Mouse (Mus musculus): ENCODE results near the gene Rps15. TPM values are rescaled to one million over a fixed set of nuclear protein-coding genes. Genes with fewer than 3 reads are reported as not detected.
"Not testable (repeated sequence)": the region's sequence is repeated elsewhere in the genome, so short reads cannot be mapped to it uniquely, and the experiment has no call there.

Rps15 gene
- polyA plus RNA-seq (2012; rRNA removed): 2,157 and 2,683 TPM in 2 replicates

- peak; percentile 99 for DNase-seq (ENCODE audit: low read depth)
- TF ChIP-seq CTCF (IDR thresholded peaks at IDR 0.05; ENCODE audit: borderline replicate concordance, extremely low read depth, insufficient read depth, insufficient read length): peak; percentile 51
- peak; percentile 62; the same call in 1 of the 2 replicates for TF ChIP-seq POLR2A (IDR thresholded peaks at IDR 0.05; ENCODE audit: borderline replicate concordance, extremely low read depth, insufficient read depth, insufficient read length, poor library complexity, severe bottlenecking)
These were observed at the start of gene Rps15 for GRCm38 (mm10) chr10:80292251-80293146. Rps15 (plus strand) TSS chr10:80292453.

GRCm38 (mm10) chr10:80242607-80243006 lies 49.6 kb upstream of the Rps15 start:
- no peak for DNase-seq (ENCODE audit: low read depth)
- TF ChIP-seq POLR2A (IDR thresholded peaks at IDR 0.05; ENCODE audit: borderline replicate concordance, extremely low read depth, insufficient read depth, insufficient read length, poor library complexity, severe bottlenecking): no peak
- TF ChIP-seq CTCF (IDR thresholded peaks at IDR 0.05; ENCODE audit: borderline replicate concordance, extremely low read depth, insufficient read depth, insufficient read length): no peak

DNA sequence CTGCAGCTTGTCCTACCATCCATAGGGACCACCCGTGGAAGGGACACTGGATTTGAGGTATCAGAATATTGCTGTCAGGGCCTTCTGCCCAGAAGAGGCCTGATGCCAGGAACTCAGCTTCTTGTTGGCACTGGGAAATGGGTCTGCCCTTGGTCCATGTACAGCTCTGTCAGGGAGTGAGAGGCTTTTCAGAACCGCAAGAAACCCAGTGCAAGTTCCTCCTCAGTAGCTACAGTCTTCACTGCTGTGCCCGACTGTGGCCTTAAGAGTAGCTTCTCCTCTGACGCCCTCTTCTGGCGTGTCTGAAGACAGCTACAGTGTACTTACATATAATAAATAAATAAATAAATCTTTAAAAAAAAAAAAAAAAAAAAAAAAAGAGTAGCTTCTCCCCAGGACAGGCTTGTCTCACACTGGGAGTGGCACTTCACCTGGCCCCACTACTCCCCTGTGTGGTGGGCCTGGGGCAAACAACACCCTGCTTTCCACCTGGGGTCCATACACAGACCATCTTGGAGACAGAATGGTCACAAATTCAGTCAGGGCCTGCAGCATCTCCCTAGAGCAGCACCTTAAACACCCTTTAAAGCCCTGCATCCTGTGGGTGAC lies 47.4 kb upstream of the Rps15 start:
- DNase-seq (ENCODE audit: low read depth): peak; percentile 88
- TF ChIP-seq CTCF (IDR thresholded peaks at IDR 0.05; ENCODE audit: borderline replicate concordance, extremely low read depth, insufficient read depth, insufficient read length): peak; percentile 28; the same call in 1 of the 2 replicates
- no peak for TF ChIP-seq POLR2A (IDR thresholded peaks at IDR 0.05; ENCODE audit: borderline replicate concordance, extremely low read depth, insufficient read depth, insufficient read length, poor library complexity, severe bottlenecking)

DNA sequence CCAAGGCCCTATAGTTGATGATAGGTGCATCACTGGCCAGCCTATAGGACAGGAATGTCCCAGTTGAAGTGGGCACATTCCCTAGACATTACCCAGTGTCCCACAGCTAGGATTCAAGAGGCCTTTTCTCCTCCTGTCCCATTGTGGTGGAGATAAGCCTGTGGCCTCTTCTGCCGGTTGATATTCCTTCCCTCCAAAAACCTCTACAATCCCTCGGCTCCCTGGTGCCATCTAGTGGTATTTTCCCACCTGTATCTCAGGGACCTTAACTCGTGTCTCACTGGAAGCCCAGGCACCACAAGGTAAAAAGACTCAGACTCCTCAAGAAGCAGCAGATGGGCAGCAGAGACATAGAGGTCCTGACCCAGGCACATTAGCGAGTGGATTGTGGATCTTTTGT lies 46.7 kb upstream of the Rps15 start:
- TF ChIP-seq CTCF (IDR thresholded peaks at IDR 0.05; ENCODE audit: borderline replicate concordance, extremely low read depth, insufficient read depth, insufficient read length) (peak; percentile 85; the same call in 1 of the 2 replicates), POLR2A (IDR thresholded peaks at IDR 0.05; ENCODE audit: borderline replicate concordance, extremely low read depth, insufficient read depth, insufficient read length, poor library complexity, severe bottlenecking) (no peak)
- DNase-seq (ENCODE audit: low read depth): peak; percentile 93

DNA sequence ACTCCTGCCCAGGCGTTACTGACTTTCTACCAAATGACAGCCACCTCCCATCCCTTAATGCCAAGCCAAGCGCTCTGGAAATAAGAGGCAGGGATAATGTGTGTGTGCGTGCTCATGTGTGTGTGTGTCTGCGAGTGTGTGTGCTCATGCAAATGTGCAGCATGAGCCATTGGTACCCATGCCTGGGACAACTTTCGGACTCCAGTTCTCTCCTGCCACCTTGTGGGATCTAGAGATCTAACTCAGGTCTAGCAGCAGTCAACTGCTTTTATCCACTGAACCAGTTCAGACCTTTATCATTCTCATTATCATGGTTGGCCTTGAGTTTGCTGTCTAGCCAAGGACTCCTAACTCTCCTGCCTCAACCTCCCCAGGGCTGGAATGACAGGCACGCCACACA lies 44.4 kb upstream of the Rps15 start:
- peak; percentile 77 for DNase-seq (ENCODE audit: low read depth)
- TF ChIP-seq POLR2A (IDR thresholded peaks at IDR 0.05; ENCODE audit: borderline replicate concordance, extremely low read depth, insufficient read depth, insufficient read length, poor library complexity, severe bottlenecking) (no peak), CTCF (IDR thresholded peaks at IDR 0.05; ENCODE audit: borderline replicate concordance, extremely low read depth, insufficient read depth, insufficient read length) (peak; percentile 37; the same call in 1 of the 2 replicates)

- DNase-seq (ENCODE audit: low read depth): not testable (repeated sequence)
These were observed 43.8 kb upstream of the Rps15 start for GRCm38 (mm10) chr10:80248437-80248836.

DNA sequence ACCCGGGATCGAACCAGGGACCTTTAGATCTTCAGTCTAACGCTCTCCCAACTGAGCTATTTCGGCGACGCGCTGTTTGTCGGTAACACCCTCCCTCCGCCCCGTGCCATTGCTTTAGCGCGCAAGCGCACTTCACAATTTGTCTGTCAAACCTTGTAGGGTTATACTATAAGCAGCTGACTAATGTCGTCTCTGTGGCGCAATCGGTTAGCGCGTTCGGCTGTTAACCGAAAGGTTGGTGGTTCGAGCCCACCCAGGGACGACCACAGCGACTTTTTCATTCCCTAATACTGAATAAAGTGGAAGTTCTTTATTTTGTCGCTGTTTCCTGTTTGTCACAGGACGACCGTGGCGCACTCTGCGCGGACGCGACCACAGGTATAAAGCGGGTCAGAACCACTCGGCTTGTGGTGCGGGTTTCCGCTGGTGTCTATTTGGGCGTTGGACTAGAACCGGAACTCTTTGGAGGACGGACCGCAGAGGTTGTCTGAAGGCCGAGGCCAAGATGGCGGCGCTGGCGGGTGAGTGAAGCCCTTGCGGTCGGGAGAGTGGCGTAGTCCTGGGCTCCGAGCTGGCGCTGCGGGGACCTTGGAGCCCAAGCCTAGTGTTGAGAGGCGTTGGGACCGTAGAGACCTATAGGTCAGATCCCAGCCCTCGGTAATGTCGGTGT lies 43.1 kb upstream of the Rps15 start, which contains the start of gene Ndufs7:
Gene Ndufs7 (plus strand): TSS at position 151 of the 670 bp plus-strand sequence.
- no peak for TF ChIP-seq CTCF (IDR thresholded peaks at IDR 0.05; ENCODE audit: borderline replicate concordance, extremely low read depth, insufficient read depth, insufficient read length)
- TF ChIP-seq POLR2A (IDR thresholded peaks at IDR 0.05; ENCODE audit: borderline replicate concordance, extremely low read depth, insufficient read depth, insufficient read length, poor library complexity, severe bottlenecking): peak; percentile 63; the same call in 1 of the 2 replicates
- DNase-seq (ENCODE audit: low read depth): peak; percentile 97

GRCm38 (mm10) chr10:80250059-80250458 lies 42.2 kb upstream of the Rps15 start:
- TF ChIP-seq POLR2A (IDR thresholded peaks at IDR 0.05; ENCODE audit: borderline replicate concordance, extremely low read depth, insufficient read depth, insufficient read length, poor library complexity, severe bottlenecking) (no peak), CTCF (IDR thresholded peaks at IDR 0.05; ENCODE audit: borderline replicate concordance, extremely low read depth, insufficient read depth, insufficient read length) (no peak)
- no peak for DNase-seq (ENCODE audit: low read depth)

GRCm38 (mm10) chr10:80250573-80250972 lies 41.7 kb upstream of the Rps15 start:
- DNase-seq (ENCODE audit: low read depth): no peak
- TF ChIP-seq CTCF (IDR thresholded peaks at IDR 0.05; ENCODE audit: borderline replicate concordance, extremely low read depth, insufficient read depth, insufficient read length) (no peak), POLR2A (IDR thresholded peaks at IDR 0.05; ENCODE audit: borderline replicate concordance, extremely low read depth, insufficient read depth, insufficient read length, poor library complexity, severe bottlenecking) (no peak)

GRCm38 (mm10) chr10:80252011-80252410 lies 40.2 kb upstream of the Rps15 start:
- TF ChIP-seq CTCF (IDR thresholded peaks at IDR 0.05; ENCODE audit: borderline replicate concordance, extremely low read depth, insufficient read depth, insufficient read length): no peak
- no peak for TF ChIP-seq POLR2A (IDR thresholded peaks at IDR 0.05; ENCODE audit: borderline replicate concordance, extremely low read depth, insufficient read depth, insufficient read length, poor library complexity, severe bottlenecking)

More at GRCm38 (mm10) chr10:80252011-80252410, 40.2 kb upstream of the Rps15 start:
- no peak for DNase-seq (ENCODE audit: low read depth)
